Mouse (Mus musculus) heart, adult 2 months (tissue): ENCODE results near the gene Cramp1l.

Source experiments
- CTCF ChIP-seq: fragments of 200-600 bp; IDR thresholded peaks from 2 replicates; pipeline ENCODE4 v1.8.1; 2022; ENCODE audit warnings: antibody characterized with exemption, mild to moderate bottlenecking, moderate library complexity
- POLR2A ChIP-seq: fragments of 200-500 bp; IDR thresholded peaks from 2 replicates; pipeline ENCODE4 v1.6.1; 2011; ENCODE audit warnings: mild to moderate bottlenecking, low read depth, low read length, control low read depth; ENCODE audit not compliant: insufficient read depth

- no peak for TF ChIP-seq POLR2A
- TF ChIP-seq CTCF = no peak
Measured at GRCm38 (mm10) chr17:25045281-25045680, 29.7 kb upstream of the Cramp1l start.
